Mouse (Mus musculus): ENCODE results near the gene Primpol. TPM values are rescaled to one million over a fixed set of nuclear protein-coding genes. Genes with fewer than 3 reads are reported as not detected.

Primpol gene
- polyA plus RNA-seq, 1 experiment from 2014 or later = 7.1 TPM

GRCm38 (mm10) chr8:46618639-46619320 lies 1.8 kb upstream of the Primpol start:
- Histone ChIP-seq H3K36me3 (ENCODE audit: inconsistent target) (no peaks in the 10 kb centered on the region), H3K27ac (peak overlapping the region; percentile 53; the same call in 1 of the 2 replicates), H3K4me3 (ENCODE audit: inconsistent target) (peak overlapping the region; percentile 67), H3K79me2 (ENCODE audit: inconsistent target) (peaks cover 61% of the 10 kb centered on the region; the same call in 1 of the 2 replicates)
- 18% methylated on average over 9 of the region's 10 CpGs for WGBS (ENCODE audit: missing documents)

- H3K4me3 ChIP-seq (ENCODE audit: inconsistent target) = peak overlapping the region; percentile 67
- peaks cover 53% of the 10 kb centered on the region; the same call in 1 of the 2 replicates for H3K79me2 ChIP-seq (ENCODE audit: inconsistent target)
- H3K27ac ChIP-seq = peak overlapping the region; percentile 53
- 1% methylated on average over 38 of the region's 38 CpGs for WGBS (ENCODE audit: missing documents)
- no peaks in the 10 kb centered on the region for H3K36me3 ChIP-seq (ENCODE audit: inconsistent target)
Measured at GRCm38 (mm10) chr8:46617690-46618620, 943 bp upstream of the Primpol start.

GRCm38 (mm10) chr8:46615936-46616335 lies 1.1 kb downstream of the Primpol start:
- Histone ChIP-seq H3K27ac (no peak overlapping the region), H3K36me3 (ENCODE audit: inconsistent target) (no peaks in the 10 kb centered on the region), H3K79me2 (ENCODE audit: inconsistent target) (peaks cover 33% of the 10 kb centered on the region; the same call in 1 of the 2 replicates), H3K4me3 (ENCODE audit: inconsistent target) (peak overlapping the region; percentile 67; the same call in 1 of the 2 replicates)
- WGBS (ENCODE audit: missing documents) = 80% methylated on average over 8 of the region's 8 CpGs

GRCm38 (mm10) chr8:46613377-46613776 lies 3.6 kb downstream of the Primpol start:
- H3K27ac ChIP-seq = no peak overlapping the region
- 86% methylated on average over 4 of the region's 4 CpGs for WGBS (ENCODE audit: missing documents)
- H3K36me3 ChIP-seq (ENCODE audit: inconsistent target) = 0 out of 2 replicates have a peak, but pooled peaks cover 9% of the 10 kb centered on the region
- H3K4me3 ChIP-seq (ENCODE audit: inconsistent target) = no peak overlapping the region
- peaks cover 7% of the 10 kb centered on the region; the same call in 1 of the 2 replicates for H3K79me2 ChIP-seq (ENCODE audit: inconsistent target)

GRCm38 (mm10) chr8:46612913-46613312 lies 4.1 kb downstream of the Primpol start:
- Histone ChIP-seq H3K4me3 (ENCODE audit: inconsistent target) (no peak overlapping the region), H3K36me3 (ENCODE audit: inconsistent target) (0 out of 2 replicates have a peak, but pooled peaks cover 9% of the 10 kb centered on the region), H3K79me2 (ENCODE audit: inconsistent target) (peaks cover 3% of the 10 kb centered on the region; the same call in 1 of the 2 replicates), H3K27ac (no peak overlapping the region)
- 95% methylated on average over 4 of the region's 4 CpGs for WGBS (ENCODE audit: missing documents)

GRCm38 (mm10) chr8:46611557-46611956 lies 5.5 kb downstream of the Primpol start:
- no peaks in the 10 kb centered on the region; the same call in 1 of the 2 replicates for H3K79me2 ChIP-seq (ENCODE audit: inconsistent target)
- 0 out of 2 replicates have a peak, but pooled peaks cover 9% of the 10 kb centered on the region for H3K36me3 ChIP-seq (ENCODE audit: inconsistent target)
- no peak overlapping the region for H3K4me3 ChIP-seq (ENCODE audit: inconsistent target)
- no peak overlapping the region for H3K27ac ChIP-seq
- WGBS (ENCODE audit: missing documents) = 94% methylated on average over 8 of the region's 8 CpGs

GRCm38 (mm10) chr8:46606930-46607329 lies 10.1 kb downstream of the Primpol start:
- H3K36me3 ChIP-seq (ENCODE audit: inconsistent target) = peaks cover 12% of the 10 kb centered on the region; the same call in 1 of the 2 replicates
- no peak overlapping the region for H3K27ac ChIP-seq
- 92% methylated on average over 1 of the region's 1 CpGs for WGBS (ENCODE audit: missing documents)
- no peak overlapping the region for H3K4me3 ChIP-seq (ENCODE audit: inconsistent target)
- no peaks in the 10 kb centered on the region for H3K79me2 ChIP-seq (ENCODE audit: inconsistent target)

GRCm38 (mm10) chr8:46603587-46603986 lies 13.4 kb downstream of the Primpol start:
- H3K36me3 ChIP-seq (ENCODE audit: inconsistent target) = peaks cover 3% of the 10 kb centered on the region; the same call in 1 of the 2 replicates
- H3K4me3 ChIP-seq (ENCODE audit: inconsistent target) = no peak overlapping the region
- no peak overlapping the region for H3K27ac ChIP-seq
- no peaks in the 10 kb centered on the region for H3K79me2 ChIP-seq (ENCODE audit: inconsistent target)
- 96% methylated on average over 5 of the region's 5 CpGs for WGBS (ENCODE audit: missing documents)

GRCm38 (mm10) chr8:46600959-46601707 lies 15.9 kb downstream of the Primpol start:
- no peaks in the 10 kb centered on the region for H3K79me2 ChIP-seq (ENCODE audit: inconsistent target)
- no peak overlapping the region for H3K4me3 ChIP-seq (ENCODE audit: inconsistent target)
- WGBS (ENCODE audit: missing documents) = 66% methylated on average over 10 of the region's 10 CpGs
- no peak overlapping the region for H3K27ac ChIP-seq
- peaks cover 3% of the 10 kb centered on the region; the same call in 1 of the 2 replicates for H3K36me3 ChIP-seq (ENCODE audit: inconsistent target)

- H3K36me3 ChIP-seq (ENCODE audit: inconsistent target) = no peaks in the 10 kb centered on the region
- H3K4me3 ChIP-seq (ENCODE audit: inconsistent target) = no peak overlapping the region
- no peak overlapping the region for H3K27ac ChIP-seq
- no peaks in the 10 kb centered on the region for H3K79me2 ChIP-seq (ENCODE audit: inconsistent target)
- 97% methylated on average over 7 of the region's 7 CpGs for WGBS (ENCODE audit: missing documents)
Measured at GRCm38 (mm10) chr8:46599314-46599904, 17.6 kb downstream of the Primpol start.

GRCm38 (mm10) chr8:46598753-46599152 lies 18.3 kb downstream of the Primpol start:
- Histone ChIP-seq H3K27ac (no peak overlapping the region), H3K79me2 (ENCODE audit: inconsistent target) (no peaks in the 10 kb centered on the region), H3K4me3 (ENCODE audit: inconsistent target) (no peak overlapping the region), H3K36me3 (ENCODE audit: inconsistent target) (no peaks in the 10 kb centered on the region)
- WGBS (ENCODE audit: missing documents) = 95% methylated on average over 5 of the region's 5 CpGs

GRCm38 (mm10) chr8:46598114-46598513 lies 18.9 kb downstream of the Primpol start:
- WGBS (ENCODE audit: missing documents) = 88% methylated on average over 2 of the region's 2 CpGs
- H3K4me3 ChIP-seq (ENCODE audit: inconsistent target) = no peak overlapping the region
- H3K27ac ChIP-seq = no peak overlapping the region
- no peaks in the 10 kb centered on the region for H3K36me3 ChIP-seq (ENCODE audit: inconsistent target)
- no peaks in the 10 kb centered on the region for H3K79me2 ChIP-seq (ENCODE audit: inconsistent target)

GRCm38 (mm10) chr8:46597411-46597810 lies 19.6 kb downstream of the Primpol start:
- H3K79me2 ChIP-seq (ENCODE audit: inconsistent target) = no peaks in the 10 kb centered on the region
- H3K4me3 ChIP-seq (ENCODE audit: inconsistent target) = no peak overlapping the region
- H3K27ac ChIP-seq = no peak overlapping the region
- 88% methylated on average over 2 of the region's 2 CpGs for WGBS (ENCODE audit: missing documents)
- no peaks in the 10 kb centered on the region for H3K36me3 ChIP-seq (ENCODE audit: inconsistent target)

GRCm38 (mm10) chr8:46596530-46596929 lies 20.5 kb downstream of the Primpol start:
- Histone ChIP-seq H3K79me2 (ENCODE audit: inconsistent target) (no peaks in the 10 kb centered on the region), H3K4me3 (ENCODE audit: inconsistent target) (no peak overlapping the region), H3K27ac (peak overlapping the region; percentile 75), H3K36me3 (ENCODE audit: inconsistent target) (no peaks in the 10 kb centered on the region)
- WGBS (ENCODE audit: missing documents) = 79% methylated on average over 2 of the region's 2 CpGs

Measured in macrophage (primary cell).